Mouse (Mus musculus) spleen, adult 2 months (tissue): ENCODE data around the gene Lrrd1. TPM values are rescaled to one million over a fixed set of nuclear protein-coding genes. Genes with fewer than 3 reads are reported as not detected.
"Not testable (repeated sequence)": the region's sequence is repeated elsewhere in the genome, so short reads cannot be mapped to it uniquely, and the experiment has no call there.

ENCODE experiments used
- DNase-seq, 2 experiments: peaks; one replicate each; pipeline versions ENCODE4 v3.0.0 to v3.0.0-alpha.2; 2012 to 2021; ENCODE audit warnings: low spot score in 2 of 2, low read depth in 1 of 2
- H3K27ac ChIP-seq: fragments of 200-500 bp; 2 replicates; pipeline ENCODE4 v1.5.1; 2012; ENCODE audit warnings: low read length, inconsistent platforms; ENCODE audit not compliant: insufficient read depth
- H3K27me3 ChIP-seq: fragments of 200-500 bp; 2 replicates; pipeline ENCODE4 v1.6.1; 2012; ENCODE audit warnings: mild to moderate bottlenecking, moderate library complexity, low read length, inconsistent platforms; ENCODE audit not compliant: control insufficient read depth, insufficient read depth
- H3K36me3 ChIP-seq: fragments of 200-500 bp; 2 replicates; pipeline ENCODE4 v1.6.1; 2012; ENCODE audit warnings: mild to moderate bottlenecking, low read length, inconsistent platforms; ENCODE audit not compliant: control insufficient read depth, insufficient read depth
- H3K4me1 ChIP-seq: fragments of 200-500 bp; 2 replicates; pipeline ENCODE4 v1.6.1; 2011; ENCODE audit warnings: inconsistent platforms; ENCODE audit not compliant: control insufficient read depth, insufficient read depth, insufficient read length
- H3K4me3 ChIP-seq: fragments of 200-500 bp; 2 replicates; pipeline ENCODE4 v1.5.1; 2011; ENCODE audit warnings: mild to moderate bottlenecking, inconsistent platforms; ENCODE audit not compliant: insufficient read depth, insufficient read length; ENCODE audit errors: extremely low read depth
- CTCF ChIP-seq: fragments of 200-500 bp; IDR thresholded peaks from 2 replicates; pipeline ENCODE4 v1.5.1; 2011; ENCODE audit warnings: mild to moderate bottlenecking, inconsistent platforms; ENCODE audit not compliant: insufficient read depth, insufficient read length, insufficient replicate concordance; ENCODE audit errors: extremely low read depth
- POLR2A ChIP-seq: fragments of 200-500 bp; IDR thresholded peaks from 2 replicates; pipeline ENCODE4 v1.6.1; 2011; ENCODE audit warnings: low read depth, low read length, inconsistent platforms
- WGBS: fragments of 180-500 bp; shearing (Covaris S2); methylation state at CpG from one replicate; pipeline ENCODE4 v1.1.7; 2018; 5-methylcytosine and 5-hydroxymethylcytosine counted together
- polyA plus RNA-seq: library from polyadenylated mRNA; depleted of rRNA; stranded (reverse); fragments of >200 nt; gene quantifications from 2 replicates; pipeline ENCODE4 v1.2.3, GENCODE M21; 2012

Lrrd1 gene
- polyA plus RNA-seq, 1 experiment, result 0.11 TPM

DNA sequence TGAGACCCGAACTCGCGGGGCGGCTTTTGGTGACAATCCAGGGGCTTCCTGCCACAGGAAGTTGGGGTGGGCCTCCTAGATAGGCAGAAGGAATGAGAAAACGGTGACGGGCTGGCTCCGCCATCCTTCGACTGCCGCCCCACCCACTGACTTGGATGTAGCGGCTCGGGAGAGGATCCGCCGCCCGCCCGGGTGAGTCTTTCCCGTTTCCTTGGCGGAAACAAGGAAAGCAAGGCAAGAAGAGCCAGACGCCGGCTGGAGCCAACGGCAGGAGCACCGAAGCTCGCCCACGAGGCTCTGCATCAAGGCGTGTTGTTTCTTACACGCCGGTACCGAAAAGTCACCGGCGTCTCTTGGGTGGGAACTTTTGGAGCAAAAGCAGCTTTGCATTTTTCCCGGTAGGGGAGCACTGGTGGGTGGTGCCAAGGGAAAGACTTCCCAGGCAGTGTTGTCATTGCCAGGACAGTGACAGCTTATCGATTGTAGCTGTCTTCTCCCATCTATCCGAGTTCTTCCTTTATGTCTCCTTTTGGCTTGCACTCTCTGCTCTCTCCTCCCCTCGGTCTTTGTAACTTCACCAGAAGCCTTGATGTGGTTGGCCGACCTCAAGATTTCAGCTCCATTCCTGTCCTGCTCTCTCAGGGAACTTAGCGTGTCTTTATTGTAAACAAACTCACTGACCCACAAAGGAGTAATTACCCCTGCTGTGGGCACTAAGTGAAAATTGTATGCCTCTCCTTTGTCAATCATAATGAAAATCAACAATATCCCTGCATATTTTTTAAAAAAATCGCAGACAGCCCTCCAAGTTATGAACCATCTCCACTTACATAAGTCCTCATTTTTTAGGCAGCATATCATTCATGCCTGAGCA, 41.4 kb upstream of the Lrrd1 start:
- no peak for DNase-seq
- H3K27me3 ChIP-seq, result no peaks in the 10 kb centered on the region
- under 1% methylated on average over 36 of the region's 36 CpGs for WGBS
- peaks cover 4% of the 10 kb centered on the region for H3K4me1 ChIP-seq
- H3K4me3 ChIP-seq, result peak overlapping the region; percentile 95
- no peak for TF ChIP-seq CTCF
- TF ChIP-seq POLR2A, result no peak
- H3K36me3 ChIP-seq, result no peaks in the 10 kb centered on the region
- H3K27ac ChIP-seq, result peak overlapping the region; percentile 93

- TF ChIP-seq CTCF (no peak), POLR2A (no peak)
- WGBS, result 98% methylated on average over 1 of the region's 1 CpGs
- Histone ChIP-seq H3K36me3 (peaks cover 9% of the 10 kb centered on the region), H3K27ac (no peak overlapping the region), H3K27me3 (no peaks in the 10 kb centered on the region), H3K4me1 (peaks cover 1% of the 10 kb centered on the region; the same call in 1 of the 2 replicates), H3K4me3 (no peak overlapping the region)
- no peak for DNase-seq
Observed at GRCm38 (mm10) chr5:3808472-3808871, 36.5 kb upstream of the Lrrd1 start.

DNA sequence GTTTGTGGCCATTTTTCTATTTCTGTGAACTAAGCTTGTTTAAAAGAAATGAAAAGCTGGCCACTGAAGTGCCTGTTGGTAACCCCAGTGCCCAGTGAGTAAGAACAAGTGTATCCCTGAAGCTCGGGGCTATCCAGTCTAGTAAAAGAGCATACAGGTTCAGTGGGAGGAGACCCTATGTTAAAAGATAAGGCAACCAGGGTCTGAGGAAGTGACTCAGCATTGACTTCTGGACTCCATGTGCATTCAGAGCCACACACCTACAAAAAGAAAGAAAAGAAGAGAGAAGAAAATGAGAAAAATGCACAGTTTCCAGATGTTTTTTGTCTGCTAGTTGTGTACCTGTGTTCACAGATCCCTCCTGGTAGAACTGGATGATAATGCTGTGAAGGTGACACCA, 10.9 kb upstream of the Lrrd1 start:
- DNase-seq, result no peak
- Histone ChIP-seq H3K36me3 (peaks cover 27% of the 10 kb centered on the region), H3K27ac (no peak overlapping the region), H3K4me3 (no peak overlapping the region), H3K4me1 (no peaks in the 10 kb centered on the region), H3K27me3 (no peaks in the 10 kb centered on the region)
- WGBS, result 66% methylated on average over 1 of the region's 1 CpGs
- TF ChIP-seq POLR2A, result no peak
- no peak for TF ChIP-seq CTCF

- H3K4me3 ChIP-seq, result no peak overlapping the region
- H3K36me3 ChIP-seq, result no peaks in the 10 kb centered on the region
- H3K4me1 ChIP-seq, result no peaks in the 10 kb centered on the region
- 80% methylated on average over 4 of the region's 4 CpGs for WGBS
- H3K27me3 ChIP-seq, result no peaks in the 10 kb centered on the region
- no peak overlapping the region for H3K27ac ChIP-seq
- DNase-seq, result no peak
- TF ChIP-seq POLR2A (no peak), CTCF (no peak)
Observed at GRCm38 (mm10) chr5:3870161-3870560, 25.2 kb downstream of the Lrrd1 start.

DNA sequence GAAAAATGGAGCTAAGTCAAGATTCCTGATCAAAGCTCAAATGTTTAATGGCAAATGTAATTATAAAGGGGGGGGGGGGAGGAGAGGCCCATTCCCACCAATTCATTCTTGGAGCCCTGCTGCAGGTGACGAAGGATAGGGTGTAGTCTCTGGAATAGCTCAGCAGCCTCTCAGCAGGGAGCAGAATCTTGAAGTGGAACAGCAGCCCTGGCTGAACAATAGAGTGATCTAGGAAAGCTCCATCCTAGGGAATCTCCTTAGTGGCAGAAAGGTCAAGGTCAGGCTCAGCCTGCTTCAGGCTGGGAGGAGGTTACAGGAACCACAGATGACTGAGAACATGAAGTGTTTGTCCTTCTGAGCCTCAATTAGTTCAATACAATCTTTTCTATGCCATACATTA, 27.4 kb downstream of the Lrrd1 start:
- Histone ChIP-seq H3K27me3 (no peaks in the 10 kb centered on the region), H3K36me3 (no peaks in the 10 kb centered on the region), H3K4me1 (no peaks in the 10 kb centered on the region), H3K27ac (no peak overlapping the region), H3K4me3 (no peak overlapping the region)
- no peak for TF ChIP-seq POLR2A
- no peak for TF ChIP-seq CTCF
- 100% methylated on average over 1 of the region's 1 CpGs for WGBS
- no peak for DNase-seq

DNA sequence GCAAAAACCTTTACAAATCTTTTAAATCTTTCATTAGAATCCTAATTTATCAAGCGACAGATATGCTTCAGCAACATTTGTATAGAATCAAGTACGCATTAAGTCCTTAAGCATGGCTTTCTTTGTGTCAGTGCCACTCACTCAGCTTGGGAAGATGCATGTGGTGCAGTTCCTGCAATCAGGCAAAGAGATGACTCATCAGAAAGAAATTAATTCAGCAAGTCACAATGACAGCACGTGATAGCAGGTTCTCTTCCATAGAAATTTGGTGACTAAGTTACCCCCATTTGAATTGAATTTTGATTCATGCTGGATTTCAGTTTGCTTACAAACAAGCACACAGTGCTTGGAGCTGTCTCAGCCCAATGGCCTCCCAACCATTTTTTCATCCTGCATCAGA, 28.5 kb downstream of the Lrrd1 start:
- no peak overlapping the region for H3K27ac ChIP-seq
- H3K27me3 ChIP-seq, result no peaks in the 10 kb centered on the region
- 86% methylated on average over 3 of the region's 3 CpGs for WGBS
- TF ChIP-seq CTCF, result no peak
- no peak for TF ChIP-seq POLR2A
- H3K36me3 ChIP-seq, result no peaks in the 10 kb centered on the region
- H3K4me1 ChIP-seq, result no peaks in the 10 kb centered on the region
- no peak for DNase-seq
- no peak overlapping the region for H3K4me3 ChIP-seq

- H3K27me3 ChIP-seq, result not testable (repeated sequence)
Observed at GRCm38 (mm10) chr5:3886862-3887261, 41.9 kb downstream of the Lrrd1 start.

More at GRCm38 (mm10) chr5:3886862-3887261, 41.9 kb downstream of the Lrrd1 start:
- not testable (repeated sequence) for H3K4me1 ChIP-seq, DNase-seq, H3K36me3 ChIP-seq, H3K4me3 ChIP-seq, H3K27ac ChIP-seq
- 79% methylated on average over 7 of the region's 7 CpGs for WGBS
